Mouse (Mus musculus): ENCODE measurements around the gene Mlf1. TPM values are rescaled to one million over a fixed set of nuclear protein-coding genes. Genes with fewer than 3 reads are reported as not detected.

Mlf1 gene
- polyA plus RNA-seq, 1 experiment from 2014 or later, result 21.6 TPM

GRCm38 (mm10) chr3:67429338-67429998 is 55.6 kb downstream of the Mlf1 start:
- no peak overlapping the region for H3K27ac ChIP-seq (ENCODE audit: low read length)
- peak overlapping the region; percentile 49 for H3K4me2 ChIP-seq (ENCODE audit: low read depth, low read length)
- WGBS, result 28% methylated on average over 8 of the region's 8 CpGs
- peak overlapping the region; percentile 92; the same call in 1 of the 2 replicates for H3K9ac ChIP-seq (ENCODE audit: low read length)
- no peak for ATAC-seq (ENCODE audit: insufficient read depth, low FRiP score)
- no peaks in the 10 kb centered on the region for H3K27me3 ChIP-seq (ENCODE audit: control insufficient read depth, insufficient read depth, low read length)
- peak overlapping the region; percentile 100 for H3K4me3 ChIP-seq (replicated peaks; ENCODE audit: low read length)
- H3K36me3 ChIP-seq (ENCODE audit: control insufficient read depth, insufficient read depth, low read length), result no peaks in the 10 kb centered on the region
- peaks cover 8% of the 10 kb centered on the region; the same call in 1 of the 2 replicates for H3K9me3 ChIP-seq (replicated peaks; ENCODE audit: control insufficient read depth, low read length)
- peaks cover 6% of the 10 kb centered on the region for H3K4me1 ChIP-seq (ENCODE audit: control insufficient read depth, insufficient read depth, low read length)

GRCm38 (mm10) chr3:67429999-67430380 is 56.1 kb downstream of the Mlf1 start, which contains the start of gene Gfm1:
Gene Gfm1 (plus strand): TSS chr3:67430096.
- Histone ChIP-seq H3K36me3 (ENCODE audit: control insufficient read depth, insufficient read depth, low read length) (no peaks in the 10 kb centered on the region), H3K4me1 (ENCODE audit: control insufficient read depth, insufficient read depth, low read length) (peaks cover 6% of the 10 kb centered on the region), H3K4me3 (replicated peaks; ENCODE audit: low read length) (peak within 1 kb of the TSS; percentile 100), H3K9ac (ENCODE audit: low read length) (peak within 1 kb of the TSS; percentile 92), H3K27ac (ENCODE audit: low read length) (peak within 1 kb of the TSS; percentile 47; the same call in 1 of the 2 replicates), H3K27me3 (ENCODE audit: control insufficient read depth, insufficient read depth, low read length) (no peaks in the 10 kb centered on the region), H3K4me2 (ENCODE audit: low read depth, low read length) (peak within 1 kb of the TSS; percentile 83), H3K9me3 (replicated peaks; ENCODE audit: control insufficient read depth, low read length) (peaks cover 8% of the 10 kb centered on the region; the same call in 1 of the 2 replicates)
- 0% methylated on average over 24 of the region's 24 CpGs for WGBS
- peak; percentile 93 for ATAC-seq (ENCODE audit: insufficient read depth, low FRiP score)

- H3K4me3 ChIP-seq (replicated peaks; ENCODE audit: low read length), result no peak overlapping the region
- H3K9ac ChIP-seq (ENCODE audit: low read length), result no peak overlapping the region
- no peaks in the 10 kb centered on the region for H3K9me3 ChIP-seq (replicated peaks; ENCODE audit: control insufficient read depth, low read length)
- H3K4me2 ChIP-seq (ENCODE audit: low read depth, low read length), result no peak overlapping the region
- peaks cover 6% of the 10 kb centered on the region for H3K4me1 ChIP-seq (ENCODE audit: control insufficient read depth, insufficient read depth, low read length)
- no peaks in the 10 kb centered on the region; the same call in 1 of the 2 replicates for H3K36me3 ChIP-seq (ENCODE audit: control insufficient read depth, insufficient read depth, low read length)
- H3K27me3 ChIP-seq (ENCODE audit: control insufficient read depth, insufficient read depth, low read length), result no peaks in the 10 kb centered on the region
- no peak overlapping the region for H3K27ac ChIP-seq (ENCODE audit: low read length)
- 90% methylated on average over 6 of the region's 6 CpGs for WGBS
- ATAC-seq (ENCODE audit: insufficient read depth, low FRiP score), result no peak
These were observed 60.1 kb downstream of the Mlf1 start for GRCm38 (mm10) chr3:67434011-67434410.

- H3K9me3 ChIP-seq (replicated peaks; ENCODE audit: control insufficient read depth, low read length), result no peaks in the 10 kb centered on the region
- peaks cover 21% of the 10 kb centered on the region for H3K36me3 ChIP-seq (ENCODE audit: control insufficient read depth, insufficient read depth, low read length)
- H3K4me1 ChIP-seq (ENCODE audit: control insufficient read depth, insufficient read depth, low read length), result no peaks in the 10 kb centered on the region
- H3K9ac ChIP-seq (ENCODE audit: low read length), result no peak overlapping the region
- 96% methylated on average over 2 of the region's 2 CpGs for WGBS
- no peak overlapping the region for H3K27ac ChIP-seq (ENCODE audit: low read length)
- no peak overlapping the region for H3K4me3 ChIP-seq (replicated peaks; ENCODE audit: low read length)
- ATAC-seq (ENCODE audit: insufficient read depth, low FRiP score), result no peak
- no peaks in the 10 kb centered on the region for H3K27me3 ChIP-seq (ENCODE audit: control insufficient read depth, insufficient read depth, low read length)
- H3K4me2 ChIP-seq (ENCODE audit: low read depth, low read length), result no peak overlapping the region
These were observed 73.2 kb downstream of the Mlf1 start for GRCm38 (mm10) chr3:67447143-67447542.

Other genes starting within 250 kb of the Mlf1 start
- not detected in 2 replicates for gene Gm17402, start 1.1 kb downstream of the Mlf1 start, polyA plus RNA-seq (2015; fragmentation: Nextera tagmentation; extraction: Ambion mirVana)
- gene Gfm1, start 56.0 kb downstream of the Mlf1 start, polyA plus RNA-seq (2015; fragmentation: Nextera tagmentation; extraction: Ambion mirVana), result 42.7 and 45.9 TPM in 2 replicates
- gene Lxn, start 89.8 kb downstream of the Mlf1 start, polyA plus RNA-seq (2015; fragmentation: Nextera tagmentation; extraction: Ambion mirVana), result 91.4 and 95.1 TPM in 2 replicates
- 2.1 and 2.6 TPM in 2 replicates for gene Rarres1, start 141.4 kb downstream of the Mlf1 start, polyA plus RNA-seq (2015; fragmentation: Nextera tagmentation; extraction: Ambion mirVana)
- gene Mfsd1, start 208.6 kb downstream of the Mlf1 start, polyA plus RNA-seq (2015; fragmentation: Nextera tagmentation; extraction: Ambion mirVana), result 47.5 and 48.9 TPM in 2 replicates